Mouse (Mus musculus): ENCODE results near the gene Brs3. TPM values are rescaled to one million over a fixed set of nuclear protein-coding genes. Genes with fewer than 3 reads are reported as not detected.

The Brs3 gene
- polyA plus RNA-seq (2015; fragmentation: Nextera tagmentation; extraction: Ambion mirVana) = not detected in 2 replicates

DNA sequence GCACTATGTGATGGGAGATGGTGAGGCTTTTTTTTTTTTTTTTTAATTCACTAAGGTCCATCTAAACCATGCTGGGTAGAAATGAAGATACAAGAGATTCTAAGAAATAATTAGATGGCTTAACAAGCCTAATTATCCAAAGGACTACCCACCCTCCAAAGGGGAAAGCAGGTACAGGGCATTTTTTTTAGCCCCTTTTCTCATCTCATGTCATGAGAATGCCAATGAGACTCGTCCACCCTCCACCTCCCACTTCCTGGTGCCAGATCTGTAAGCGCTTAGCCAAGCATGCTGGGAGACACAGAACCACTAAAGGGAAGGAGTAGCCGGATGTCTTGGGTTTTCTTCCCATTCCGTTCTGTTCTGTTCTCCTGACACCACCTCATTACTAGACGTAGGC lies at the start of gene Brs3:
TSS of gene Brs3 (plus strand) at position 301 of the 400 bp plus-strand sequence.

DNA sequence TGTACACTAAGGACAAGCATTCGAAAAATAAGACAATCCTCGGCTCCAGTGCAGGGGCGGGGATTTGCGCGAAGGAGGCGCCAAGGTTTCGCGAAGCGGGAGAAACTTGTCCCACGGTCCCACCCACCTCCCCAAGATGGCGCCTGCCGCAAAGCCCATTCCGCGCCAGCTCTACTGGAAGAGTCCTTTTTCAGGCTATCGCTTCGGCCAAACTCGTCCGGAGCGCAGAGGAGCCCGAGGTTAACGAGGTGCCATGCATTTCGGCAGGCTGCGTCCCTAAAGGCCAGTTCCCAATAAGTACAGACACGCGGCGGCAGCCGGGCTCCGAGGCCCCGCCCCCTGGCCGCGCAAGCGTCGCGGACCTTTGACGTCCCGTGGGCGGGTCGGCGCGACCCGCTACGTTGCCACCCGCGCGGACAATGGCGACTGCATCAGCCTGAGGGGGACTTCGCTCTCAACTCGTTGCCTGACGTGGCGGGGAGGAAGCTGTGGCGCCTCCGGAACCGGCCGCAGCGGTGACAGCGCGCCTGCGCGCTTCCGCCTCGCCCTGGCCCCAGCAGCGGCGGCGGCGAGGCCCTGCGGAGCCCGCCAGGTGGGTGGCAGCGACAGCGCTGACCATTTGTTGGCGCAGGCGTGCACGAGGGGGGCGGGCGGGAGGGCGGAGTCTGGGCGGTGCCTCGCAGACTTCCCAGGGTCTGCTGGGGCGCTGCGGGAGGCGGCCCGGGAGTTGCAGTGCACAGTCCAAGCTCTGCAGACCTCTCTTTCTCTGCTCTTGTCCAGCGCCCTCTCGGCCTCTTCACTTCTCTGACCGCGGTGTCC lies 10.5 kb downstream of the Brs3 start, which contains the start of gene Htatsf1:
TSS of gene Htatsf1 (plus strand) at position 410 of the 819 bp plus-strand sequence.

DNA sequence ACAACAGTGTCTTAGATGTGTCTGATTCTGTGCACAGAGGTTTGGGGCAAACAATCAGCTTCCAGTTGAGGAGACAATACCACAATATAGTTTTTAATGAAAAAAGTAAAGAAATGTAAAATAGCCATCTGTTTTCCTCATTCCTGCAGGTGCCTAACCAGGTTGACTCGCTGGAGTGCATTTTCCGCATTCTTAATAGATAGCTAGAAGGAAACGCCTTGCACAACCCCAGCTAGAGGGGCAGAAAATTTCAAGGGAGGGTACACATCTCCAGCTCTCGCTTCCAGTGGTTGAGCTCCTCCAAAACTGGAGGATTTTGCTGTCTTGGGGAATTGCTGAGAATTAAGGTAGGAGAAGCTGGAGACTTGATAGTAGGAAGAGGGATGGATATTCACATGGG lies 44.9 kb downstream of the Brs3 start, which contains the start of gene Vgll1:
TSS of gene Vgll1 (plus strand) at position 301 of the 400 bp plus-strand sequence.

Other genes with a start within 250 kb of the Brs3 start
- 4.3 and 4.5 TPM in 2 replicates for gene Map7d3, start 220.7 kb upstream of the Brs3 start, polyA plus RNA-seq (2015; fragmentation: Nextera tagmentation; extraction: Ambion mirVana)
- not detected in 2 replicates for gene Adgrg4, start 172.9 kb upstream of the Brs3 start, polyA plus RNA-seq (2015; fragmentation: Nextera tagmentation; extraction: Ambion mirVana)
- gene Htatsf1, start 10.5 kb downstream of the Brs3 start, polyA plus RNA-seq (2015; fragmentation: Nextera tagmentation; extraction: Ambion mirVana) = 67.0 and 68.4 TPM in 2 replicates
- gene Vgll1, start 45.0 kb downstream of the Brs3 start, polyA plus RNA-seq (2015; fragmentation: Nextera tagmentation; extraction: Ambion mirVana) = not detected in 2 replicates
- gene Cd40lg, start 169.1 kb downstream of the Brs3 start, polyA plus RNA-seq (2015; fragmentation: Nextera tagmentation; extraction: Ambion mirVana) = not detected in 2 replicates

Measured in skeletal muscle tissue, postnatal 0 days (tissue).